Mouse (Mus musculus) hindbrain, postnatal 0 days (tissue): ENCODE measurements around the gene Tenm4. TPM values are rescaled to one million over a fixed set of nuclear protein-coding genes. Genes with fewer than 3 reads are reported as not detected.

Experiments used
- ATAC-seq: fragments of 200-750 bp; cut with Nextera tagmentation; 2 replicates; pipeline ENCODE4 v1.8.0; 2017; ENCODE audit warnings: mild to moderate bottlenecking, moderate TSS enrichment, moderate library complexity
- DNase-seq: peaks from one replicate; pipeline ENCODE4 v3.0.0-alpha.2; 2015; ENCODE audit warnings: low spot score
- H3K27ac ChIP-seq: fragments of 300-500 bp; sonication (generic); 2 replicates; pipeline ENCODE4 v1.5.1; 2014; ENCODE audit warnings: mild to moderate bottlenecking
- H3K27me3 ChIP-seq: fragments of 300-500 bp; sonication (generic); 2 replicates; pipeline ENCODE4 v1.6.1; 2014; ENCODE audit warnings: low read length, mixed read lengths; ENCODE audit not compliant: insufficient read depth
- H3K36me3 ChIP-seq: fragments of 300-500 bp; sonication (generic); 2 replicates; pipeline ENCODE4 v1.6.1; 2014; ENCODE audit warnings: low read length, mixed read lengths; ENCODE audit not compliant: insufficient read depth
- H3K4me1 ChIP-seq: fragments of 300-500 bp; sonication (generic); 2 replicates; pipeline ENCODE4 v1.6.1; 2014; ENCODE audit warnings: antibody characterized with exemption, low read length, mixed read lengths; ENCODE audit not compliant: insufficient read depth
- H3K4me2 ChIP-seq: fragments of 300-500 bp; sonication (generic); 2 replicates; pipeline ENCODE4 v1.6.1; 2014; ENCODE audit warnings: low read depth, mild to moderate bottlenecking, low read length, moderate library complexity, mixed read lengths
- H3K4me3 ChIP-seq: fragments of 300-500 bp; sonication (generic); 2 replicates; pipeline ENCODE4 v1.5.1; 2014; ENCODE audit warnings: low read length
- H3K9ac ChIP-seq: fragments of 300-500 bp; sonication (generic); replicated peaks from 2 replicates; pipeline ENCODE4 v1.6.1; 2014; ENCODE audit warnings: mild to moderate bottlenecking, low read length, moderate library complexity, mixed read lengths
- H3K9me3 ChIP-seq: fragments of 300-500 bp; sonication (generic); 2 replicates; pipeline ENCODE4 v1.6.1; 2016; ENCODE audit warnings: low read length, mixed read lengths
- CTCF ChIP-seq: IDR thresholded peaks from 2 replicates; pipeline ENCODE4 v1.5.1; 2016; ENCODE audit warnings: antibody characterized with exemption, control low read depth, low read depth
- WGBS: fragments of 180-500 bp; shearing (Covaris S2); extraction: QIAGEN DNeasy Blood & Tissue Kit; methylation state at CpG from one replicate; pipeline ENCODE4 v1.1.7; 2014; 5-methylcytosine and 5-hydroxymethylcytosine counted together
- polyA plus RNA-seq: library from polyadenylated mRNA; unstranded; fragments of >200 nt; fragmentation: Nextera tagmentation; extraction: Ambion mirVana; gene quantifications from 2 replicates; pipeline ENCODE4 v1.2.1, GENCODE M21; 2015
- total RNA-seq: library from RNA; depleted of rRNA; stranded (reverse); fragments of >200 nt; gene quantifications from 2 replicates; pipeline ENCODE4 v1.2.3, GENCODE M21; 2014

Tenm4 gene
- total and polyA plus RNA-seq, 2 experiments from 2014 or later, result 24.1 to 49.7 TPM

GRCm38 (mm10) chr7:96215894-96216509 lies 45.0 kb downstream of the Tenm4 start:
- Histone ChIP-seq H3K27me3 (no peaks in the 10 kb centered on the region), H3K4me1 (peaks cover 6% of the 10 kb centered on the region; the same call in 1 of the 2 replicates), H3K4me3 (no peak overlapping the region), H3K36me3 (no peaks in the 10 kb centered on the region), H3K9ac (no peak overlapping the region), H3K4me2 (no peak overlapping the region), H3K9me3 (no peaks in the 10 kb centered on the region), H3K27ac (no peak overlapping the region)
- ATAC-seq, result no peak
- no peak for DNase-seq
- TF ChIP-seq CTCF, result no peak
- WGBS, result 84% methylated on average over 5 of the region's 5 CpGs

GRCm38 (mm10) chr7:96219386-96219785 lies 48.3 kb downstream of the Tenm4 start:
- ATAC-seq (no peak), DNase-seq (no peak)
- WGBS, result 72% methylated on average over 2 of the region's 2 CpGs

GRCm38 (mm10) chr7:96220647-96221046 lies 49.6 kb downstream of the Tenm4 start:
- no peak overlapping the region for H3K4me2 ChIP-seq
- no peaks in the 10 kb centered on the region for H3K36me3 ChIP-seq
- ATAC-seq (no peak), DNase-seq (no peak)
- H3K27ac ChIP-seq, result no peak overlapping the region
- TF ChIP-seq CTCF, result no peak
- H3K9me3 ChIP-seq, result no peaks in the 10 kb centered on the region
- H3K4me3 ChIP-seq, result no peak overlapping the region
- H3K27me3 ChIP-seq, result no peaks in the 10 kb centered on the region
- H3K4me1 ChIP-seq, result no peaks in the 10 kb centered on the region
- WGBS, result 64% methylated on average over 5 of the region's 5 CpGs
- H3K9ac ChIP-seq, result no peak overlapping the region

More at GRCm38 (mm10) chr7:96219386-96219785, 48.3 kb downstream of the Tenm4 start:
- H3K9me3 ChIP-seq, result no peaks in the 10 kb centered on the region
- no peaks in the 10 kb centered on the region for H3K36me3 ChIP-seq
- H3K27me3 ChIP-seq, result no peaks in the 10 kb centered on the region
- no peak overlapping the region for H3K4me2 ChIP-seq
- H3K9ac ChIP-seq, result no peak overlapping the region
- TF ChIP-seq CTCF, result no peak
- no peak overlapping the region for H3K27ac ChIP-seq
- no peaks in the 10 kb centered on the region for H3K4me1 ChIP-seq
- no peak overlapping the region for H3K4me3 ChIP-seq

DNA sequence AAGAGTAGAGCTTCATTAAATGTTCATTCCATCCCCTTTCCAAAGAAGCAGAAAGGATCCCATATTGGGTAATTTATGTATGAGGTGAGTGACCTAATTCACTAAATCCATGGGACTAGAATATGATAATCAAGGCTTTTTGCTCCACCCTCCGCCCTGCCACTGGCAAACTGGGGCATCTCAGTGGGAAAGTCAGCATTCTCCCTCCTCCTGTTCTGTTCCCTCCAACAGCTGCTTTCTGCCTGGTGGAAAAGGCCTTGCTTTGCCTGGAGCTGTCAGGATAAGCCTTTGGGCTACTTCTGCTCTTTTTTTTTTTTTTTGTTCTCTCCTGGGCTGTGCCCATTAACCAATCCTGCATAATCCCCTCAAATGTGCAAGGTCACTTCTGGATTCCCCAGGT lies 51.5 kb downstream of the Tenm4 start:
- H3K9ac ChIP-seq, result no peak overlapping the region
- no peaks in the 10 kb centered on the region for H3K27me3 ChIP-seq
- DNase-seq, result no peak
- no peak for ATAC-seq
- H3K4me1 ChIP-seq, result no peaks in the 10 kb centered on the region
- H3K36me3 ChIP-seq, result no peaks in the 10 kb centered on the region
- 84% methylated on average over 1 of the region's 1 CpGs for WGBS
- no peak for TF ChIP-seq CTCF
- H3K9me3 ChIP-seq, result no peaks in the 10 kb centered on the region
- H3K4me2 ChIP-seq, result no peak overlapping the region
- no peak overlapping the region for H3K4me3 ChIP-seq
- no peak overlapping the region for H3K27ac ChIP-seq

DNA sequence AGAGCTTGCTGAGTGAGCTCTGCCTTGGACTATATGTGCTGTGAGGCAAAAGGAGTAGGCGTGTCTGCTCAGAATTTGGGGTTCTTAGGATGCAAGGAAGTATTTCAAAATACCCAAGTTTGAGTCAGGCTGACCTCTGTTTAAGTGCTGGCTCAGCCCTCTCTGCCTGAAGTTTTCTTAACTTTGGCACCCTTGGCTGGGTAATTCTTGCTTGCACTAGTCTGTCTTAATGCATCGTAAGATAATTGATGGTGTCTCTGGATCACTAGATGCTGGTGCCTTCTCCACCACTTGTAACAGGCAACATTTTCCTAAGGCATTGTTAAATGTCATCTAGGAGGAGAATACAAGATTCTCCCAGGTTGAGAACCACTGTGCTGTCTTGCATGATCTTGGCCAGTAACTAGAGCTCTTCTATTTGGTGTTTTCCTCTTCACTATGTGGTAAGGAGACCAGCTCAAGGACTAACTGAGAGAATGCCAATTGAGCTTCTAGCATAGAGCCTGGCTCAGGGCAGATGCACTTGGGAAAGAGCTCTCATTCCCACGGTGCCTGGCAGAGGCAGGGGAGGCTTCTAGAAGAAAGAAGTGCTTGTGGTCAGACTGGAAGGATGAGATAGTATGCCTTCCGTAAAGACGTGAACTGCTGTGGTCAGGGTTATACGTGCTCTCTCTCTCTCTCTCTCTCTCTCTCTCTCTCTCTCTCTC lies 57.7 kb downstream of the Tenm4 start:
- WGBS, result 71% methylated on average over 6 of the region's 6 CpGs
- Histone ChIP-seq H3K9ac (no peak overlapping the region), H3K4me2 (no peak overlapping the region), H3K4me1 (no peaks in the 10 kb centered on the region; the same call in 1 of the 2 replicates), H3K27ac (no peak overlapping the region), H3K27me3 (no peaks in the 10 kb centered on the region), H3K4me3 (no peak overlapping the region), H3K9me3 (no peaks in the 10 kb centered on the region), H3K36me3 (no peaks in the 10 kb centered on the region)
- ATAC-seq (no peak), DNase-seq (no peak)
- TF ChIP-seq CTCF, result no peak

GRCm38 (mm10) chr7:96230006-96230719 lies 59.1 kb downstream of the Tenm4 start:
- WGBS, result 63% methylated on average over 8 of the region's 8 CpGs
- no peak for TF ChIP-seq CTCF
- no peak for DNase-seq
- no peak overlapping the region for H3K4me3 ChIP-seq
- ATAC-seq, result no peak
- no peak overlapping the region for H3K27ac ChIP-seq
- no peaks in the 10 kb centered on the region for H3K36me3 ChIP-seq
- no peaks in the 10 kb centered on the region; the same call in 1 of the 2 replicates for H3K4me1 ChIP-seq
- no peak overlapping the region for H3K9ac ChIP-seq
- no peak overlapping the region for H3K4me2 ChIP-seq
- H3K9me3 ChIP-seq, result no peaks in the 10 kb centered on the region
- H3K27me3 ChIP-seq, result no peaks in the 10 kb centered on the region
